Mouse (Mus musculus) thymus, adult 2 months (tissue): ENCODE data around the gene Neu2.

ENCODE experiments used
- CTCF ChIP-seq: fragments of 200-500 bp; IDR thresholded peaks from 2 replicates; pipeline ENCODE4 v1.5.1; 2012; ENCODE audit warnings: mild to moderate bottlenecking, control low read depth, low read length, moderate library complexity, borderline replicate concordance; ENCODE audit not compliant: control insufficient read depth, poor library complexity, insufficient read depth; ENCODE audit errors: extremely low read depth
- POLR2A ChIP-seq: fragments of 200-500 bp; IDR thresholded peaks from 2 replicates; pipeline ENCODE4 v1.6.1; 2012; ENCODE audit warnings: mild to moderate bottlenecking, low read length, control low read depth, moderate library complexity; ENCODE audit not compliant: control insufficient read depth, poor library complexity, insufficient read depth; ENCODE audit errors: extremely low read depth

- TF ChIP-seq CTCF (no peak), POLR2A (no peak)
Measured at GRCm38 (mm10) chr1:87631584-87631983, 121.9 kb downstream of the Neu2 start.
